ENCODE assay signal across 10 mouse cellular contexts in genomic region chr8:12384996-12385685, GRCm38 (mm10). TPM values are rescaled to one million over a fixed set of nuclear protein-coding genes. Genes with fewer than 3 reads are reported as not detected.
A peak's percentile ranks its signal among the peaks of the same experiment; 100 is the strongest.
DNase-seq lines count a peak whose midpoint lies in the region; ATAC-seq and TF ChIP-seq lines count a peak whose summit lies in the region.
"Had no signal": no experiment of that assay in that cellular context is flagged by ENCODE, and none has a peak within 500 bp of the region (broad histone marks: within the 10 kb centered on the region; RNA-seq: fewer than 3 reads in every experiment).

No protein-coding gene starts in this region.

- WGBS in heart, adult 2 months = 2% methylated on average over 57 of the region's 57 CpGs
- WGBS in forebrain, embryonic 16.5 days = under 1% methylated on average over 54 of the region's 57 CpGs
- WGBS in liver, embryonic 15.5 days (ENCODE audit: insufficient replicate concordance) = 1% methylated on average over 57 of the region's 57 CpGs

- H3K4me1 ChIP-seq in heart, adult 2 months (ENCODE audit: control insufficient read depth, insufficient read depth, low read length) = no peaks in the 10 kb centered on the region
- H3K4me1 ChIP-seq in ES-E14 (ENCODE audit: control insufficient read depth in 2 of 2, insufficient read depth in 2 of 2, low read length in 2 of 2, poor library complexity in 1 of 2) = peaks cover 0 to 1% of the 10 kb centered on the region in 2 experiments; a peak in 1 of 4 replicates
- H3K4me1 ChIP-seq in forebrain, embryonic 16.5 days (replicated peaks; ENCODE audit: control insufficient read depth, insufficient read depth, low read length) = peaks cover 35% of the 10 kb centered on the region
- 0 out of 2 replicates have a peak, but pooled peaks cover 5% of the 10 kb centered on the region for H3K4me1 ChIP-seq in liver, embryonic 15.5 days (replicated peaks)

- peaks cover 38% of the 10 kb centered on the region for H3K27me3 ChIP-seq in heart, adult 2 months (ENCODE audit: control insufficient read depth, insufficient read depth, low read length)
- peaks cover 33% of the 10 kb centered on the region for H3K27me3 ChIP-seq in forebrain, embryonic 16.5 days (replicated peaks; ENCODE audit: control insufficient read depth, insufficient read depth, low read length)
- H3K27me3 ChIP-seq in liver, embryonic 15.5 days = peaks cover 100% of the 10 kb centered on the region

- DNase-seq in heart, adult 2 months = no peak
- no peak for DNase-seq in heart, postnatal 4 days
- DNase-seq in ES-E14 (ENCODE audit: low read depth, low spot score) = no peak
- no peak for DNase-seq in ovary, postnatal 14 days (ENCODE audit: low spot score)
- DNase-seq in thymus, postnatal 25 days = no peak
- no peak for DNase-seq in urinary bladder, postnatal 36 days (ENCODE audit: low spot score in 2 of 2)

- ATAC-seq in forebrain, embryonic 16.5 days = peak; percentile 81
- ATAC-seq in liver, embryonic 15.5 days (ENCODE audit: insufficient read depth) = no peak

- in situ Hi-C loops in ES-E14 (cut with MboI; ENCODE audit: low sequenced_read_pairs in 2 of 2, unreplicated experiment in 2 of 2) = loop anchor here (25.0 kb wide), 2 partner anchors 898 to 1073 kb away; partner anchors contain the start of genes Col4a1 (in 2 of the 2), Col4a2 (in 2 of the 2), Naxd (in 1 of the 2) and Rab20 (in 1 of the 2)

- TF ChIP-seq EP300 in heart, adult 2 months (IDR thresholded peaks at IDR 0.05; ENCODE audit: insufficient read depth, low read depth, low read length) = no peak

- peak overlapping the region; percentile 38 for H3K4me3 ChIP-seq in heart, adult 2 months
- H3K4me3 ChIP-seq in ES-E14 (ENCODE audit: insufficient read depth in 1 of 2, low read depth in 1 of 2, low read length in 2 of 2, poor library complexity in 1 of 2, severe bottlenecking in 1 of 2) = peak overlapping the region; percentile 54 to 56
- peak overlapping the region; percentile 53 for H3K4me3 ChIP-seq in forebrain, embryonic 16.5 days (replicated peaks; ENCODE audit: low read length)
- peak overlapping the region; percentile 7; the same call in 1 of the 2 replicates for H3K4me3 ChIP-seq in liver, embryonic 15.5 days (replicated peaks)

- intact Hi-C loops in heart, adult 2 months (cut with DNase I) = no loop called here

- H3K79me2 ChIP-seq in heart, adult 2 months (replicated peaks; ENCODE audit: control insufficient read depth, insufficient read depth, low read length) = no peaks in the 10 kb centered on the region

- H3K4me2 ChIP-seq in forebrain, embryonic 16.5 days (ENCODE audit: low read length) = peak overlapping the region; percentile 80
- H3K4me2 ChIP-seq in liver, embryonic 15.5 days = peak overlapping the region; percentile 47

- no peak for TF ChIP-seq CTCF in heart, adult 2 months (IDR thresholded peaks at IDR 0.05)

- no peak overlapping the region for H3K27ac ChIP-seq in heart, adult 2 months
- H3K27ac ChIP-seq in ES-E14 (ENCODE audit: insufficient read depth, low read depth, low read length, poor library complexity, severe bottlenecking) = no peak overlapping the region
- peak overlapping the region; percentile 92 for H3K27ac ChIP-seq in forebrain, embryonic 16.5 days (ENCODE audit: low read length)
- H3K27ac ChIP-seq in liver, embryonic 15.5 days (replicated peaks) = no peak overlapping the region

- no peaks in the 10 kb centered on the region for H3K9me3 ChIP-seq in ES-E14 (ENCODE audit: control insufficient read depth, insufficient read depth, low read depth, low read length)
- no peaks in the 10 kb centered on the region for H3K9me3 ChIP-seq in forebrain, embryonic 16.5 days (ENCODE audit: control insufficient read depth, low read length)
- no peaks in the 10 kb centered on the region for H3K9me3 ChIP-seq in liver, embryonic 15.5 days (replicated peaks)

- no peak overlapping the region for H3K9ac ChIP-seq in heart, adult 2 months (ENCODE audit: low read depth, low read length)
- no peak overlapping the region for H3K9ac ChIP-seq in ES-E14 (ENCODE audit: insufficient read depth, low read depth, low read length, poor library complexity, severe bottlenecking)
- H3K9ac ChIP-seq in forebrain, embryonic 16.5 days (replicated peaks; ENCODE audit: low read depth, low read length) = peak overlapping the region; percentile 76
- H3K9ac ChIP-seq in liver, embryonic 15.5 days = no peak overlapping the region

- no peak for TF ChIP-seq POLR2A in heart, adult 2 months (IDR thresholded peaks at IDR 0.05; ENCODE audit: insufficient read depth, low read depth, low read length)

- H3K36me3 ChIP-seq in heart, adult 2 months (ENCODE audit: control insufficient read depth, insufficient read depth, low read length) = no peaks in the 10 kb centered on the region
- no peaks in the 10 kb centered on the region for H3K36me3 ChIP-seq in ES-E14 (ENCODE audit: control insufficient read depth, insufficient read depth, low read length, poor library complexity, severe bottlenecking)
- H3K36me3 ChIP-seq in forebrain, embryonic 16.5 days (ENCODE audit: control insufficient read depth, insufficient read depth) = no peaks in the 10 kb centered on the region
- no peaks in the 10 kb centered on the region for H3K36me3 ChIP-seq in liver, embryonic 15.5 days (replicated peaks)

TF ChIP-seq in ES-E14, 5 proteins besides CTCF, POLR2A, EP300 and RAD21:
- TF ChIP-seq CHD2 (IDR thresholded peaks at IDR 0.05; ENCODE audit: low read depth, low read length) = no peak
- no peak for TF ChIP-seq ZC3H11A (IDR thresholded peaks at IDR 0.05; ENCODE audit: borderline replicate concordance, low read depth, low read length)
- no peak for TF ChIP-seq HCFC1 (IDR thresholded peaks at IDR 0.05; ENCODE audit: borderline replicate concordance, insufficient read depth, low read length)
- no peak for TF ChIP-seq MAFK (IDR thresholded peaks at IDR 0.05; ENCODE audit: insufficient read depth, low read depth, low read length)
- TF ChIP-seq ZNF384 (IDR thresholded peaks at IDR 0.05; ENCODE audit: low read depth, low read length) = no peak

RNA-seq across cellular contexts. Expression of gene Sox1, which starts 10.0 kb away (rescaled TPM):
- not detected for total RNA-seq in heart, adult 2 months (2021)
- not detected in 2 replicates for polyA plus RNA-seq in heart, adult 2 months (2012; rRNA removed)
- total RNA-seq in heart, postnatal 4 days (2021) = not detected
- total RNA-seq in ES-E14 (2012; rRNA removed) = 0.63 and 1.0 TPM in 2 replicates
- polyA plus RNA-seq in forebrain, embryonic 16.5 days (2015; fragmentation: Nextera tagmentation; extraction: Ambion mirVana) = 4.4 and 4.5 TPM in 2 replicates
- not detected in 2 replicates for polyA plus RNA-seq in liver, embryonic 15.5 days (2015; fragmentation: Nextera tagmentation; extraction: Ambion mirVana)
- total RNA-seq: CH12.LX; neutrophil, adult 5-6 weeks had no signal
